Mouse (Mus musculus): ENCODE results near the gene Vangl1. TPM values are rescaled to one million over a fixed set of nuclear protein-coding genes. Genes with fewer than 3 reads are reported as not detected.

The Vangl1 gene
- polyA plus RNA-seq, 1 experiment from 2014 or later = 19.2 TPM

DNA sequence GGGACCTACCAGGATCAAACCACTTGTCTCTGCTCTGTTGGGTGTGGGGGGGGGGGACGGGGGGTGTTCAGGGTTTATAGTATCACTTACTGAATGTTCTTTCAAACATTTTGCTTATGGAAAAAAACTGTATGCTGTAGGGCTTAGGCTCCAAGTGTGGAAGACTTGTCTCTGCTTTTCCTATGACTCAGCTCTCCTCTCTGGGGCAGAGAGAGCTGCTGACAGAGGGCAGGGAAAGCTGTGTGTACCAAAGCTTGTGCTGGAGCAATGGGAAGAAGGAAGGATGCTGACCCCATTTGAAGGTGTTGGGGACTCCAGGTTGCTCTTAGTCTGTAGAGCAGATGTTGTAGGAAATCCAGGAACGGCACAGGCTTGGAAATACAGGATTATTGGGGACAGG lies 63.0 kb downstream of the Vangl1 start:
- WGBS = 71% methylated on average over 2 of the region's 2 CpGs
- Histone ChIP-seq H3K4me3 (replicated peaks) (no peak overlapping the region), H3K9me3 (replicated peaks) (no peaks in the 10 kb centered on the region), H3K27me3 (no peaks in the 10 kb centered on the region), H3K36me3 (no peaks in the 10 kb centered on the region), H3K27ac (replicated peaks) (no peak overlapping the region), H3K4me1 (peaks cover 6% of the 10 kb centered on the region; the same call in 1 of the 2 replicates), H3K4me2 (replicated peaks) (no peak overlapping the region), H3K9ac (no peak overlapping the region)
- ATAC-seq (ENCODE audit: insufficient number of reproducible peaks, low FRiP score, low TSS enrichment, low read depth) = no peak

GRCm38 (mm10) chr3:102140606-102141005 lies 63.9 kb downstream of the Vangl1 start:
- Histone ChIP-seq H3K4me1 (peaks cover 13% of the 10 kb centered on the region; the same call in 1 of the 2 replicates), H3K4me2 (replicated peaks) (no peak overlapping the region), H3K4me3 (replicated peaks) (no peak overlapping the region), H3K27me3 (no peaks in the 10 kb centered on the region), H3K9me3 (replicated peaks) (no peaks in the 10 kb centered on the region), H3K36me3 (no peaks in the 10 kb centered on the region), H3K9ac (no peak overlapping the region), H3K27ac (replicated peaks) (no peak overlapping the region)
- ATAC-seq (ENCODE audit: insufficient number of reproducible peaks, low FRiP score, low TSS enrichment, low read depth) = no peak
- 89% methylated on average over 6 of the region's 6 CpGs for WGBS

DNA sequence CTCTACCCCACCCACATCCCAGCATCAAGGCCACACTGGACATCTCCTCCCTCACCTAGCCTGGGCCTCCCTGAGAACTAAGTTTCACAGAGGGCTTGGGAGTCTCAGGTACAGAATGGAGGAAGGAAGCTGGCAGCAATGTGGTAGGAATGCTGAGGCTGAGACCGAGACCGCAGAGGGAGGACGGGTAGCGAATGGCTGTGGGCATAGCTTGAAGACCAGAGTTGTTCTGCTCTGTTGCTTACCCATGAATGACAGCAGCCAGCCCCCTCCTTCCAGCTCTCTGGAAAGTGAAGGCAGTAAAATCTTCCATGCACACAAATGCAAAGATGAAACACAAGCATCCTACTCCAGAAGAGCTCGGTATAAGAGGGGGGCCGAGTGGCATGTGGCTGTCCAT lies 65.6 kb downstream of the Vangl1 start:
- no peaks in the 10 kb centered on the region for H3K36me3 ChIP-seq
- ATAC-seq (ENCODE audit: insufficient number of reproducible peaks, low FRiP score, low TSS enrichment, low read depth) = no peak
- H3K27me3 ChIP-seq = no peaks in the 10 kb centered on the region
- H3K4me1 ChIP-seq = peaks cover 17% of the 10 kb centered on the region; the same call in 1 of the 2 replicates
- no peak overlapping the region for H3K9ac ChIP-seq
- H3K4me2 ChIP-seq (replicated peaks) = no peak overlapping the region
- H3K27ac ChIP-seq (replicated peaks) = no peak overlapping the region
- WGBS = 75% methylated on average over 6 of the region's 6 CpGs
- no peak overlapping the region for H3K4me3 ChIP-seq (replicated peaks)
- no peaks in the 10 kb centered on the region for H3K9me3 ChIP-seq (replicated peaks)

GRCm38 (mm10) chr3:102137158-102137557 lies 67.3 kb downstream of the Vangl1 start:
- ATAC-seq (ENCODE audit: insufficient number of reproducible peaks, low FRiP score, low TSS enrichment, low read depth) = no peak
- H3K4me1 ChIP-seq = peaks cover 17% of the 10 kb centered on the region; the same call in 1 of the 2 replicates
- WGBS = 63% methylated on average over 10 of the region's 10 CpGs
- no peak overlapping the region for H3K4me2 ChIP-seq (replicated peaks)
- H3K27me3 ChIP-seq = no peaks in the 10 kb centered on the region
- no peak overlapping the region for H3K9ac ChIP-seq
- no peaks in the 10 kb centered on the region for H3K36me3 ChIP-seq
- H3K4me3 ChIP-seq (replicated peaks) = no peak overlapping the region
- H3K27ac ChIP-seq (replicated peaks) = no peak overlapping the region
- no peaks in the 10 kb centered on the region for H3K9me3 ChIP-seq (replicated peaks)

DNA sequence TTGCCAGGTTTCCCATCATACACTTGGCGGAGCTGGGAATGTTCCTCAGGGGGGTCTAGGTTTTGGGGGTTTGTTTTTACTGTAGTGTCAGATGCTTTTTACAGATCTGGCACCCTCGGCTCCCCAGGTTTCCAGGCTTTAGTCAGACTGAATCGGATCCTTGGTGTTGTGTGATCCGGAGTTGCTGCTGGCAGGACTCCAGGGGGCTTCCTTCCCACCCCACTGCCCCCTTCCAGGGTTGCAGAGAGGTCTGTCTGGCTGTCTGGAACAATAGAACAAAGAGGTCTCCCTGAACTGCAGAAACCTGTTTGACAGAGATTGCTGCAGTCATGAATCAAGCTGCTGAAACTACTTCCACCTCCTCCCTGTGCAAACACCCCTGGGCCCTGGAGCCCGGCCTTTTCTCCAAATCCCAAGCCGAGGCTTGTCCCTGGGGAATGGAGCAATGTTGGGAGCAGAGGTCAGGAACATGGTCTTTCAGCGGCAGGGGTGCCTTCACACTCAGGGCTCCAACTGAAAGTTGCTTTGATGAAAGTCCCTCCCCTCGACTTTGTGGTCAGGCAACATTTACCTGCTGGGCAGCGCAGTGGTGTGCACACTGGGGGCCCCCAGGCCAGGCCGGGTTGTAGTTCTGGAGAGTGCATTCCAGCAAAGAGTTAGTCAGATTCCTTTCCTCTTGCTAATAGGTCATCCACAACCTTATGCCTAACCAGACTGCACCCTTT lies 68.9 kb downstream of the Vangl1 start:
- ATAC-seq (ENCODE audit: insufficient number of reproducible peaks, low FRiP score, low TSS enrichment, low read depth) = peak; percentile 36; the same call in 1 of the 2 replicates

GRCm38 (mm10) chr3:102131627-102132324 lies 72.7 kb downstream of the Vangl1 start:
- H3K4me3 ChIP-seq (replicated peaks) = no peak overlapping the region
- H3K4me1 ChIP-seq = peaks cover 17% of the 10 kb centered on the region; the same call in 1 of the 2 replicates
- H3K9me3 ChIP-seq (replicated peaks) = no peaks in the 10 kb centered on the region
- no peak for ATAC-seq (ENCODE audit: insufficient number of reproducible peaks, low FRiP score, low TSS enrichment, low read depth)
- no peaks in the 10 kb centered on the region for H3K27me3 ChIP-seq
- no peaks in the 10 kb centered on the region for H3K36me3 ChIP-seq
- H3K9ac ChIP-seq = no peak overlapping the region
- no peak overlapping the region for H3K27ac ChIP-seq (replicated peaks)
- WGBS = 86% methylated on average over 9 of the region's 9 CpGs
- no peak overlapping the region for H3K4me2 ChIP-seq (replicated peaks)

More for the DNA sequence above, 68.9 kb downstream of the Vangl1 start:
- Histone ChIP-seq H3K4me3 (replicated peaks) (no peak overlapping the region), H3K4me2 (replicated peaks) (no peak overlapping the region), H3K27ac (replicated peaks) (peak overlapping the region; percentile 72), H3K27me3 (no peaks in the 10 kb centered on the region), H3K4me1 (peaks cover 20% of the 10 kb centered on the region; the same call in 1 of the 2 replicates), H3K9me3 (replicated peaks) (no peaks in the 10 kb centered on the region), H3K36me3 (no peaks in the 10 kb centered on the region), H3K9ac (no peak overlapping the region)
- WGBS = 18% methylated on average over 10 of the region's 10 CpGs

DNA sequence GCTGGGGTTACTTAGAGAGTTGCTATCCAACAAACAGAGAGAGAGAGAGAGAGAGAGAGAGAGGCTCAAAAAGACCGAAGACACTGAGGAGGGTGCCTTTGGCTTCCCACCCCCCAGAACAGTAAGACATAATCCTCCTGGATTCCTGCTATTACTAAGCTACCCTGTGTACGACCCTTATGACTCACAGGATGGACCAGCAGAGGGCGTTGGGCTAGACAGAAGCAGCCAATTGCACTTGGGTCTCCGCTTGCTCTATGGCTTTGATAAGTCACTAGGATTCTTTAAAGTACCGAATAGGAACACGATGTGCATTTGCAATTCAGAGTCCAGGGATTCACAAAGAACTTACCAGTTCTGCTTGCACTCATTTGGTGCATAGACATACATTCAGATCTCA lies 74.0 kb downstream of the Vangl1 start:
- WGBS = 66% methylated on average over 6 of the region's 6 CpGs

DNA sequence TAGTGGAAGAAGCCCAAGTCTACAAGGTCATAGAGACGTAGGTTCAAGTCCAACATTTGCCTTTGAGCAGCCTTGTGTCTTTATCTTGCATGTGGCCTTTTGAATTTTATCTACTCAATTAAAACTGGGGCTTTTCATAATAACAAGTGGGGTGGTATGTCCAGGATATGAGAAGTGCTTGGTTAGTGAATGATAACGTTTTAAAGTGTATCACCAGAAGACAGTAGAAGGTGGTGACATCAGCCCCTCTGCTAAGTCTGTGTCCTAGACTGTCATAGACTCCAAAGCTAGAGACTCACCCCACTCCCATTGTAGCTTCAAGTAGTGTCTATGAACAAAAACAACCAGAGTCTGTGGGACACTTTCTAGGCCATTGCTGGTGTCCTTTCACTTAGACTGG lies 76.3 kb downstream of the Vangl1 start:
- Histone ChIP-seq H3K27me3 (no peaks in the 10 kb centered on the region), H3K4me2 (replicated peaks) (no peak overlapping the region), H3K27ac (replicated peaks) (no peak overlapping the region), H3K4me3 (replicated peaks) (no peak overlapping the region), H3K36me3 (no peaks in the 10 kb centered on the region), H3K9me3 (replicated peaks) (no peaks in the 10 kb centered on the region), H3K4me1 (0 out of 2 replicates have a peak, but pooled peaks cover 3% of the 10 kb centered on the region), H3K9ac (no peak overlapping the region)
- no peak for ATAC-seq (ENCODE audit: insufficient number of reproducible peaks, low FRiP score, low TSS enrichment, low read depth)
- 92% methylated on average over 2 of the region's 2 CpGs for WGBS

More for the DNA sequence above, 74.0 kb downstream of the Vangl1 start:
- Histone ChIP-seq H3K9ac (no peak overlapping the region), H3K36me3 (no peaks in the 10 kb centered on the region), H3K4me3 (replicated peaks) (no peak overlapping the region), H3K4me2 (replicated peaks) (no peak overlapping the region), H3K9me3 (replicated peaks) (no peaks in the 10 kb centered on the region), H3K27ac (replicated peaks) (no peak overlapping the region), H3K27me3 (no peaks in the 10 kb centered on the region), H3K4me1 (peaks cover 5% of the 10 kb centered on the region; the same call in 1 of the 2 replicates)
- no peak for ATAC-seq (ENCODE audit: insufficient number of reproducible peaks, low FRiP score, low TSS enrichment, low read depth)

- Histone ChIP-seq H3K4me3 (replicated peaks) (no peak overlapping the region), H3K36me3 (no peaks in the 10 kb centered on the region), H3K27ac (replicated peaks) (no peak overlapping the region), H3K27me3 (no peaks in the 10 kb centered on the region), H3K4me1 (0 out of 2 replicates have a peak, but pooled peaks cover 3% of the 10 kb centered on the region), H3K9me3 (replicated peaks) (no peaks in the 10 kb centered on the region), H3K9ac (no peak overlapping the region), H3K4me2 (replicated peaks) (no peak overlapping the region)
- 83% methylated on average over 2 of the region's 2 CpGs for WGBS
- no peak for ATAC-seq (ENCODE audit: insufficient number of reproducible peaks, low FRiP score, low TSS enrichment, low read depth)
Observed at GRCm38 (mm10) chr3:102127114-102127513, 77.4 kb downstream of the Vangl1 start.

DNA sequence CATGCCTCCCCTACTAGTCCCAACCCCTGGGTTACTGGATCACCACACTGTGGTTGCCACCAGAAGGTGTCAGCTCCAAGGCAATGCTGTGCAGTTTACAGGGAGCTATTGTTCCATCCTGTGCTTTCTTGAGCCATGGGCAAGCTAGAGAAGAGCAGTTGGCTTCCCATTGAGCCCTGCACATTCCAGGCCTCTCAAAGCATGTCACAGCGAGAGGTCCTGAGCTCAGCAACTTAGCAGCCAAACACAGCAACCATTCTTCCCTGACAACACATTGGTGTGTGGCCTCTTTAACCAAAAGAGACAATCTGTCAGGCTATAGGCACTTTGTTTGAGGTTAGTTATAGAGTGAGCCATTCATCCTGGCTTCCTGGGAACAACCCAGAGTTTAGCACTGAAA lies 78.9 kb downstream of the Vangl1 start:
- Histone ChIP-seq H3K4me1 (no peaks in the 10 kb centered on the region), H3K36me3 (no peaks in the 10 kb centered on the region), H3K9me3 (replicated peaks) (no peaks in the 10 kb centered on the region), H3K4me2 (replicated peaks) (no peak overlapping the region), H3K9ac (no peak overlapping the region), H3K27ac (replicated peaks) (no peak overlapping the region), H3K27me3 (no peaks in the 10 kb centered on the region), H3K4me3 (replicated peaks) (no peak overlapping the region)
- 71% methylated on average over 1 of the region's 1 CpGs for WGBS
- no peak for ATAC-seq (ENCODE audit: insufficient number of reproducible peaks, low FRiP score, low TSS enrichment, low read depth)

- Histone ChIP-seq H3K4me3 (replicated peaks) (no peak overlapping the region), H3K4me2 (replicated peaks) (no peak overlapping the region), H3K27ac (replicated peaks) (no peak overlapping the region), H3K9ac (no peak overlapping the region), H3K4me1 (no peaks in the 10 kb centered on the region), H3K9me3 (replicated peaks) (no peaks in the 10 kb centered on the region), H3K27me3 (no peaks in the 10 kb centered on the region), H3K36me3 (no peaks in the 10 kb centered on the region)
- WGBS = 78% methylated on average over 6 of the region's 6 CpGs
- no peak for ATAC-seq (ENCODE audit: insufficient number of reproducible peaks, low FRiP score, low TSS enrichment, low read depth)
Observed at GRCm38 (mm10) chr3:102123654-102124053, 80.8 kb downstream of the Vangl1 start.
